Mouse (Mus musculus): Measurements from ENCODE around the gene Hoxa3. TPM values are rescaled to one million over a fixed set of nuclear protein-coding genes. Genes with fewer than 3 reads are reported as not detected.

Gene Hoxa3
- total and polyA plus RNA-seq, 3 experiments: 0.55 to 1.3 (median 0.76) TPM

DNA sequence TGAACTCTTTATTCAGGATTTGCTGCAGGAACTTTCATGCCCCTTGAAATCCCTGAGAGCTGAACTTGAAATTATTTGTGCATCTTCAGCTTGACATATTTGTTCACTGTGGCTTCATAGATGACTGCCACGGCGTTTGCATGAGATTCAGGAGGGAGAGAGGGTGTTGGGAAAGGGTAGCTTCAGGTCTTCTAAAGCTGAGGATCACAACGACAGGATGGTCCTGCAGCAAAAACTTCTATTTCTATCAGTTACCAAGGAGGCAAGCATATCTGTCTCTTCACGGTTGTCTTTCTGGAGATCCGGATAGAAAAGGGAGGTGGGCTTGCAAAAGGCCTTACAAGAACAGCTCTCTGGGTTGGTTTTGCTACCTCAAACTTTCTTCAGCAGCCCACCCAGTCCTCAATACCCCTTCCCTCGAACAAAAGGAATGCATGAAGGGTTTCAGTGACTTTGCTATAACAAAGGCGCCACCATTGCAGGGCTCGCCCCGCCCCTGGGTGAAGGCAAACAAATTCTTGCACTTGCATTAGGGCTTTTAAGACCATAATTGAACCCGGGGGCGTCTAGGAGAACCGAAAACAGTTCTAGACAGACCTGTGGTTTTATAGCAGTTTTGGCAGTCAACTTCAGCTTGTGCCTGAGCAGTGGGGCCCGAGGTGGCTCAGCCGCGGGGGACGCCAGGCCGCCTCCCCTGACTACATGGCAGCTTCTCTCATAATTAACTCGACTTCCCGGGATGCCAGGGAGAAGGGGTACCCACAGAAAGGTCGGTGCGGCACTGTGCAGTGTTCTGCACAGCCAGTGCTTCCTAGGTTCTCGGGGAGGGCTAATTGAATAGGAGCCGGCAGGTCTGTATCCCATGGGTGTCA lies 34.9 kb upstream of the Hoxa3 start:
- peak in 1 of 2 experiments; percentile 22 for DNase-seq
- Histone ChIP-seq H3K36me3 (ENCODE audit: control insufficient read depth, insufficient read depth, low read length) (no peaks in the 10 kb centered on the region), H3K79me2 (replicated peaks; ENCODE audit: control insufficient read depth, insufficient read depth, low read length) (no peaks in the 10 kb centered on the region), H3K4me3 (no peak overlapping the region), H3K4me1 (ENCODE audit: control insufficient read depth, insufficient read depth, low read length) (no peaks in the 10 kb centered on the region), H3K27ac (no peak overlapping the region), H3K27me3 (ENCODE audit: control insufficient read depth, insufficient read depth, low read length) (peaks cover 49% of the 10 kb centered on the region), H3K9ac (ENCODE audit: low read depth, low read length) (no peak overlapping the region)
- 5% methylated on average over 23 of the region's 23 CpGs for WGBS
- TF ChIP-seq EP300 (IDR thresholded peaks at IDR 0.05; ENCODE audit: insufficient read depth, low read depth, low read length) (no peak), POLR2A (IDR thresholded peaks at IDR 0.05; ENCODE audit: insufficient read depth, low read depth, low read length) (no peak), CTCF (IDR thresholded peaks at IDR 0.05) (no peak)
- intact Hi-C loops (cut with DNase I): no loop called here

DNA sequence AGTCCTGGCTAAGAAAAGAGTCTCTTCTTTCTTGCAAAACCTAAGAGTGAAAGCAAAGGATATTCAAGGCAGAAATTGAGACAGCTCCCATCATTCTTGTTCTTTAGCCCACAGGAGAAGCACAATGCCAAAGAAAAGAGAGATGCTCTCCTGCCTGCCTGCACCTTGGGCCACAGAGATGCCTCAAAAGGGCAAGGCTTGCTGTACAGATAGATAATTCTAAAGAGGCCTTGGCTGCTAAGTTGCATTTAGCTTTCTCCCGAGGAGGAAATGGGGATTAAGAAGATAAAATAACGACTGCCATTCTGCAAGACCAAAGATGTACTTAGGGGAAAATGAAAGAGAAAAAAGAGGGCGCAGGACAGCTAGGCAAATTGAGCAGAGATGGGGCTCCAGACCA lies 33.8 kb upstream of the Hoxa3 start:
- H3K4me3 ChIP-seq: no peak overlapping the region
- no peaks in the 10 kb centered on the region for H3K79me2 ChIP-seq (replicated peaks; ENCODE audit: control insufficient read depth, insufficient read depth, low read length)
- peak in 1 of 2 experiments; percentile 15 for DNase-seq
- H3K27ac ChIP-seq: no peak overlapping the region
- H3K36me3 ChIP-seq (ENCODE audit: control insufficient read depth, insufficient read depth, low read length): no peaks in the 10 kb centered on the region
- H3K27me3 ChIP-seq (ENCODE audit: control insufficient read depth, insufficient read depth, low read length): peaks cover 44% of the 10 kb centered on the region
- TF ChIP-seq POLR2A (IDR thresholded peaks at IDR 0.05; ENCODE audit: insufficient read depth, low read depth, low read length) (no peak), EP300 (IDR thresholded peaks at IDR 0.05; ENCODE audit: insufficient read depth, low read depth, low read length) (no peak), CTCF (IDR thresholded peaks at IDR 0.05) (no peak)
- no peak overlapping the region for H3K9ac ChIP-seq (ENCODE audit: low read depth, low read length)
- intact Hi-C loops (cut with DNase I): no loop called here
- WGBS: 9% methylated on average over 3 of the region's 3 CpGs
- H3K4me1 ChIP-seq (ENCODE audit: control insufficient read depth, insufficient read depth, low read length): no peaks in the 10 kb centered on the region

DNA sequence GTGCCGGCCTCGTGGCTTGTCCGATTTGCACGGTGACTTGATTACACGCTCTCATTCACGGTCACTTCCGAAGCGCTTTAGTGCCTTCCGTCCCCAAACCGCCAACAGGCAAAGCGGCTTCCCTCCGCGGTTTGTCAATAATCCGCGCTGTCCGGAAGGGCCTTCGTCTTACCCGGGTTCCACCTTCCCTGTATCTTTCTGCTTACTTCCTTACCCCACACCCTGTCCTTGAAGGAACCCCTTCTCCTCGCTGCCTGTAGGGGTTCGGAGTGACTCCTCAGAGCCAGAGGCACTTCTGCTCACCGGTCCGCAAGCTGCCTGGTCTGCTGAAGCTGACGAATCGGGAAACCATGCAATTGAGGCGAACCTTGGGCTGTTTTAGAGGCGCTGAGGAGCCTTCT lies 33.3 kb upstream of the Hoxa3 start:
- DNase-seq: peak in 1 of 2 experiments; percentile 46

DNA sequence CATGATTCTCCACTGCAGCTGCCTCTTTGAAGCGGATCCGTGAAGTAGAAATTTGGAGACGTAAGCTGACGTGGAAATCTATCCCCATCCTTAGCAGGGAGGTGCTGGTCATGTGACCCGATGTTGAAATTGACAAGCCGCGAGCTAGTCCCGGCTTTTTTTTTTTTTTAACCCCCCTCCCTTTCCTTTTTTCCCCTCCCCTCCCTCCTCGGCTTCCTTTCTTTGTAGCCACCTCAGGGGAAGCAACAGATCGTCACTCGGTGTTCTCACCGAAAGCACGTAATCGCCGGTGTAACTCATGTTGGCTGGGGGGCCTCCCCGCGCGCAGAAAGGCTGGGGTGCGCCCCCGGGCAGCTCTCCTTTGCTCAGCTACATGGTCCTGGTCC lies 32.6 kb upstream of the Hoxa3 start, which contains the start of gene Hoxa11:
TSS of gene Hoxa11 (minus strand) at position 54 of the 386 bp plus-strand sequence.
- Histone ChIP-seq H3K27ac (no peak within 1 kb of the TSS), H3K27me3 (ENCODE audit: control insufficient read depth, insufficient read depth, low read length) (peaks cover 40% of the 10 kb centered on the region), H3K4me3 (no peak within 1 kb of the TSS), H3K9ac (ENCODE audit: low read depth, low read length) (no peak within 1 kb of the TSS), H3K79me2 (replicated peaks; ENCODE audit: control insufficient read depth, insufficient read depth, low read length) (no peaks in the 10 kb centered on the region), H3K4me1 (ENCODE audit: control insufficient read depth, insufficient read depth, low read length) (no peaks in the 10 kb centered on the region), H3K36me3 (ENCODE audit: control insufficient read depth, insufficient read depth, low read length) (no peaks in the 10 kb centered on the region)
- no peak for TF ChIP-seq CTCF (IDR thresholded peaks at IDR 0.05)
- no peak for TF ChIP-seq EP300 (IDR thresholded peaks at IDR 0.05; ENCODE audit: insufficient read depth, low read depth, low read length)
- TF ChIP-seq POLR2A (IDR thresholded peaks at IDR 0.05; ENCODE audit: insufficient read depth, low read depth, low read length): no peak
- intact Hi-C loops (cut with DNase I): no loop called here
- 3% methylated on average over 20 of the region's 20 CpGs for WGBS
- no peak for DNase-seq

More for the DNA sequence above, 33.3 kb upstream of the Hoxa3 start:
- 5% methylated on average over 26 of the region's 26 CpGs for WGBS
- TF ChIP-seq POLR2A (IDR thresholded peaks at IDR 0.05; ENCODE audit: insufficient read depth, low read depth, low read length) (no peak), CTCF (IDR thresholded peaks at IDR 0.05) (no peak), EP300 (IDR thresholded peaks at IDR 0.05; ENCODE audit: insufficient read depth, low read depth, low read length) (no peak)
- H3K4me3 ChIP-seq: no peak overlapping the region
- peaks cover 42% of the 10 kb centered on the region for H3K27me3 ChIP-seq (ENCODE audit: control insufficient read depth, insufficient read depth, low read length)
- no peaks in the 10 kb centered on the region for H3K79me2 ChIP-seq (replicated peaks; ENCODE audit: control insufficient read depth, insufficient read depth, low read length)
- H3K27ac ChIP-seq: no peak overlapping the region
- intact Hi-C loops (cut with DNase I): no loop called here
- no peaks in the 10 kb centered on the region for H3K4me1 ChIP-seq (ENCODE audit: control insufficient read depth, insufficient read depth, low read length)
- H3K36me3 ChIP-seq (ENCODE audit: control insufficient read depth, insufficient read depth, low read length): no peaks in the 10 kb centered on the region
- H3K9ac ChIP-seq (ENCODE audit: low read depth, low read length): no peak overlapping the region

DNA sequence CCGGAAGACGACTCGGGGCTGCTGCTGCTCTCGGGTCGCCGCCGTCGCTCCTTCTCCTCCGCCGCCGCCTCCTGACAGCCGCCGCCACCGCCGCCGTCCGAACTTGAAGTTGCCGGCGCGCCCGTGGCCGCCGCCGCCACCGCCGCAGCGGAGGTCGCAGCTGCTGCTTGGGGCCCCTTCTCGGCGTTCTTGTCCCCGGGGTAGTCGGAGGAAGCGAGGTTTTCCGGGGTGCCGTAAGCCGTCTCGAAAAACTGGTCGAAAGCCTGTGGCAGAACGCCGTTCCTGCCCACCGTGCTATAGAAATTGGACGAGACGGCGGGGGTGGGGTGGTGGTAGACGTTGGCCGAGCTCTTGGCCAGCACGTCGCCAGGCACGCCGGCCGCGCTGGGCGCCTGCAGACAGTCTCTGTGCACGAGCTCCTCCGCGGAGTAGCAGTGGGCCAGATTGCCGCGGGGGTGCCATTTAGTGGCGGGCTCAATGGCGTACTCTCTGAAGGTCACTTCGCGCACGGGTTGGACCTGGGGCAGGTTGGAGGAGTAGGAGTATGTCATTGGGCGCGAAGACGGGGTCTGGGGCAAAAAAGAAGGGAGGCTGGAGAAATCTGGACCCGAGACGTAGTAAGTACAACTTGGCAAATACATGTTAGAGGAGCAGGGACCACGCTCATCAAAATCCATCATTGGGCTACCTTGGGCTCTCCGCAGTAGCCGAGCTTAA lies 32.1 kb upstream of the Hoxa3 start:
- H3K9ac ChIP-seq (ENCODE audit: low read depth, low read length): no peak overlapping the region
- H3K36me3 ChIP-seq (ENCODE audit: control insufficient read depth, insufficient read depth, low read length): no peaks in the 10 kb centered on the region
- peak in 1 of 2 experiments; percentile 41 for DNase-seq
- H3K79me2 ChIP-seq (replicated peaks; ENCODE audit: control insufficient read depth, insufficient read depth, low read length): no peaks in the 10 kb centered on the region
- intact Hi-C loops (cut with DNase I): no loop called here
- H3K27me3 ChIP-seq (ENCODE audit: control insufficient read depth, insufficient read depth, low read length): peaks cover 40% of the 10 kb centered on the region
- H3K4me3 ChIP-seq: no peak overlapping the region
- 4% methylated on average over 71 of the region's 71 CpGs for WGBS
- no peak overlapping the region for H3K27ac ChIP-seq
- no peaks in the 10 kb centered on the region for H3K4me1 ChIP-seq (ENCODE audit: control insufficient read depth, insufficient read depth, low read length)
- TF ChIP-seq EP300 (IDR thresholded peaks at IDR 0.05; ENCODE audit: insufficient read depth, low read depth, low read length) (no peak), POLR2A (IDR thresholded peaks at IDR 0.05; ENCODE audit: insufficient read depth, low read depth, low read length) (no peak), CTCF (IDR thresholded peaks at IDR 0.05) (no peak)

Data from heart, adult 2 months (tissue).